Mouse (Mus musculus) left cerebral cortex, adult 2 months (tissue): ENCODE measurements around the gene Ldlrad3. TPM values are rescaled to one million over a fixed set of nuclear protein-coding genes. Genes with fewer than 3 reads are reported as not detected.

Experiments
- DNase-seq, 2 experiments: peaks; one replicate each; pipeline ENCODE4 v3.0.0; 2021 to 2022; ENCODE audit warnings: low spot score in 2 of 2, mixed read lengths in 1 of 2; ENCODE audit errors: extremely low spot score in 1 of 2
- H3K27ac ChIP-seq: fragments of 200-600 bp; 2 replicates; pipeline ENCODE4 v1.8.1; 2022
- H3K4me3 ChIP-seq: fragments of 200-600 bp; 2 replicates; pipeline ENCODE4 v1.8.1; 2022
- CTCF ChIP-seq: fragments of 200-600 bp; IDR thresholded peaks from 2 replicates; pipeline ENCODE4 v1.8.1; 2022; ENCODE audit warnings: antibody characterized with exemption, mild to moderate bottlenecking, moderate library complexity
- intact Hi-C: fragments of 180-260 bp; cut with DNase I; formaldehyde crosslinking; loops from one replicate; pipeline ENCODE4 v1.15.1; 2025
- long read RNA-seq, 2 experiments: library from polyadenylated mRNA; stranded (forward); transcript quantifications; one replicate each; pipeline ENCODE4 v2.0.0; 2021; ENCODE audit warnings: borderline mapping rate in 2 of 2
- total RNA-seq, 2 experiments: library from RNA; stranded (reverse); gene quantifications; 2 replicates each; pipeline ENCODE4 v1.2.3; 2021

Ldlrad3 gene
- 10 to 100 TPM in 1 of 2 experiments, 1 to 10 TPM in 1; 9.1 to 10.3 TPM for total RNA-seq
- long read RNA-seq, experiment 1, transcript Ldlrad3-201 (6 exons, 3,833 nt), result major isoform, 14 of 19 reads
- long read RNA-seq, experiment 1, partial matches to known transcripts, result 2 of 19 reads
- long read RNA-seq, experiment 1, other reads (novel, unspliced or antisense), result 2 of 19 reads
- long read RNA-seq, experiment 2, transcript Ldlrad3-201 (6 exons, 3,833 nt), result major isoform, 11 of 14 reads
- long read RNA-seq, experiment 2, partial matches to known transcripts, result 1 of 14 reads
- long read RNA-seq, experiment 2, other reads (novel, unspliced or antisense), result 1 of 14 reads

DNA sequence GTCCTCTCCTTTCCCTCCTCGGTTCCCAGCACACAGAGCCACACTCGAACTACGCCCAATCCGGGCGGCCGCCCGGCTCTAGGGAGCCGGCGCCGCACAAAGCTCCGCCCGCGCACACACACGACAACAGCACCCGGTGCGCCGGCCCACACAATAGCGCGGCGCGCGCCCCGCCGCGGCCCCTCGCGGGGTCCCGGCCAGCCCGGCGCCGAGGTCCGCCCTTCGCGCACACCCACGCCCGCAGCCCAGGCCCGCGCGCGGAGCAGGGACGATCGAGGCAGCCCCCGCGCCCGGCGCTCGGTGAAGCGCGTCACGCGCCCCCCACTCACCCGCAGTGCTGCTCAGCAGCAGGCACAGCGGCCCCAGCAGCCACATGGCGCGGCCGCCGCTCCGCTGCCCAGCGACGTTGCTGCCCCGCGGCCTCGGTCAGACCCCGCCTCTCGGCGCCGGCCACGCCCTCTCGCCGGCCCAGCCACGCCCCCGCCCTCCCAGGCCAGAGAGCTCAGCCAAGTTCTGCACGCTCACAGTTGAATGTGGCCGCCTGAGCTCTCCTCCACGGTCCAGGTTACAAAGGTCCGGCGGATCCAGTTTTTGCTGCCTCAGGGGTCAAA, at the start of gene Ldlrad3:
Gene Ldlrad3, minus strand, starts transcription at position 435 of the 611 bp plus-strand sequence.
- peak within 1 kb of the TSS; percentile 89 for H3K27ac ChIP-seq
- intact Hi-C loops, result loop anchor here (5.0 kb wide), 5 partner anchors 54 to 266 kb away; partner anchors contain the start of gene Fjx1
- DNase-seq, result peak; percentile 82 to 84
- no peak for TF ChIP-seq CTCF
- H3K4me3 ChIP-seq, result peak within 1 kb of the TSS; percentile 61

DNA sequence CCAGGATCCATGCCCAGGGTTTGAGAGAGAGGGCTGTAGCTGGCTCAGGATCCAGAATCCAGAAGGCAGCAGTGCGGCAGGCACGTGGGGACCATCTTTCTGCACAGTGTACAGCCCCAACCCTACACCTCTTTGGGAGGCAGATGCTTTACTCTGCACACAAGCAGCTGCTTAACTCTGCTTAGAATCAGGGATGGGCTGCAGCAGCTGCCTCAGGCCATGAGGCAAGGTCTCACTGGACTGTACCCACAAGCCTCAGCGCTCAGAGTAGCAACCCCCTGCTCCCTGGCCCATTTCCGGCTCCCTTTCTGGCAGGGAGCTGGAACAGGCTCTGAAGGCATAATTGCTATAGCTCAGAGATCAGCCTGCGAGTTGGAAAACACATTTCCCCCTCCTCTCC, 45.3 kb upstream of the Ldlrad3 start:
- intact Hi-C loops, result no loop called here
- Histone ChIP-seq H3K27ac (no peak overlapping the region), H3K4me3 (no peak overlapping the region)
- no peak for TF ChIP-seq CTCF
- no peak for DNase-seq

DNA sequence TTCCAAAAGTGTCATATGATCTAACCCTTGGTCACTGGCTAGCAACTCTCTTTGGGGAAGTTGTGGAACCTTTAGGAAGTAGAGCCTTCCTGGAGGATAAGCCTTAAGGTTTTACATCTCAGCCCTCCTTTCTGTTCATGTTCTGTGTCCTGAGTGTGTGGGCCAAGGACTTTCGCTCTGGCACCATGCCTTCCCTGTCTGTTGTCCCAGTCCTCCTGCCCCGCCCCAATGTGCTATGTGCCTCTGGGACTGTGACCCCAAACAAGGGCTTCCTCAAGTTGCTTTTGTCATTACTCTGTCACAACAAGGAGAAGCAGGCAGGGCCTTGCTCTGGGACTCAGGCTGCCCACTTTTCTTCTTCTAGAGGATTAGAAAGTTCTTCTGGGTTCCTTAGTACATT, 42.9 kb upstream of the Ldlrad3 start:
- intact Hi-C loops, result no loop called here
- no peak for TF ChIP-seq CTCF

DNA sequence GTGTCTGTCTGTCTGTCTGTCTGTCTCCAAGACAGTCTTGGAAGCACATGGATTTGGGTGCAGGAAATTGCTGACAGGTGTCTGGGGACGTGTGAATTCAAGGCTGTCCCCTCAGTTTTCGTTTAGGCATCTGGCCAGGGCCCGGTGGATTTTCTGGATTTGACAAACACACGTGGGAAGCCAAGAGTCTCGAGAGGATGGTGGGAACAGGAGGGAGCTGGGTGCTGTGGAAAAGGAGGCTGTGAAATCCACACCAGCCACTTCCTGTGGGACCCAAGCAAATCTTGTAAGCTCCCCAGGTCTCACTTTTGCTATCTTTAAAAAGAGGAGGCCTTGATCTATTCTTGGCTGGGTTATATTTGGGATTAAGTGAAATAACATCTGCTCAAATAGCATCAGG, 42.1 kb upstream of the Ldlrad3 start:
- intact Hi-C loops, result no loop called here
- TF ChIP-seq CTCF, result no peak
- no peak for DNase-seq
- Histone ChIP-seq H3K4me3 (no peak overlapping the region), H3K27ac (no peak overlapping the region)

More for the DNA sequence above, 42.9 kb upstream of the Ldlrad3 start:
- no peak for DNase-seq
- Histone ChIP-seq H3K4me3 (no peak overlapping the region), H3K27ac (no peak overlapping the region)

DNA sequence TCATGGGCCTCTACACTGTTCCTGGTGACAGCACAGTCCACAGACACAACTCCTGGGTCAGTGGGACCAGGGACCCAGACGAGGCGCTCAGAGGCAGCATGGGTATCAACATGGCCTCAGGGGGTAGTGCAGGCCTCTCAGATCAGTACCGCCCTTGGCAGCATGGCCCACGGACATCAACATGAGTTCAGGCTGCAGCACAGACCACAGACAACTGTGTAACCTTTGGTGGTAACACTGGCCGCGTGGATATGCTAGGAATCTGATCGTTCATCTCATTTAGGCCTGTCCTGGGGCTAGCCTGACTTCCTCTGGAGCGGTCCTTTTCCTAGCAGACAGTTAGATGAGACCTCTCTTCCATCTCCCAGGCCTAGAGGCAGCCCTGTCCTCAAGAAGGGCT, 41.7 kb upstream of the Ldlrad3 start:
- Histone ChIP-seq H3K27ac (no peak overlapping the region), H3K4me3 (no peak overlapping the region)
- intact Hi-C loops, result no loop called here
- DNase-seq, result no peak
- TF ChIP-seq CTCF, result no peak

DNA sequence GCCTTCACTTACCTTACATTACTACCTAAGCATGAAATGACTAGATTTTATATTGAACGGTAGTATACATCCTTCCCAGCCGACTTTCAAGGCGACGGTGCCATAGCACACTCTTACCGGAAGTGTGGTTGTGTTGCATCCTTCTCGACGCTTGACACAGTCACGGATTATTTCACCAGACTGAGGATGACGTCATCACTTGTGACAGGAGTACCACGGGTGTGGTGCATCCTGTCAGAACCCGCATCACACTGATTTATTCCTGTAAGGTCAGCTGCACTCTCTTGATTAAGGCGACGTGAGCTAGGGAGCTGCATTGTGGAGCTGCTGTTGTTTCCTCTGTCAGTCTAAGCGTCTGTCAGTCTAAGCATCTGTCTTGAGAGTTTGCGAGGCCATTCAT, 40.1 kb upstream of the Ldlrad3 start:
- no peak for DNase-seq
- no peak overlapping the region for H3K27ac ChIP-seq
- intact Hi-C loops, result no loop called here
- H3K4me3 ChIP-seq, result no peak overlapping the region
- no peak for TF ChIP-seq CTCF

DNA sequence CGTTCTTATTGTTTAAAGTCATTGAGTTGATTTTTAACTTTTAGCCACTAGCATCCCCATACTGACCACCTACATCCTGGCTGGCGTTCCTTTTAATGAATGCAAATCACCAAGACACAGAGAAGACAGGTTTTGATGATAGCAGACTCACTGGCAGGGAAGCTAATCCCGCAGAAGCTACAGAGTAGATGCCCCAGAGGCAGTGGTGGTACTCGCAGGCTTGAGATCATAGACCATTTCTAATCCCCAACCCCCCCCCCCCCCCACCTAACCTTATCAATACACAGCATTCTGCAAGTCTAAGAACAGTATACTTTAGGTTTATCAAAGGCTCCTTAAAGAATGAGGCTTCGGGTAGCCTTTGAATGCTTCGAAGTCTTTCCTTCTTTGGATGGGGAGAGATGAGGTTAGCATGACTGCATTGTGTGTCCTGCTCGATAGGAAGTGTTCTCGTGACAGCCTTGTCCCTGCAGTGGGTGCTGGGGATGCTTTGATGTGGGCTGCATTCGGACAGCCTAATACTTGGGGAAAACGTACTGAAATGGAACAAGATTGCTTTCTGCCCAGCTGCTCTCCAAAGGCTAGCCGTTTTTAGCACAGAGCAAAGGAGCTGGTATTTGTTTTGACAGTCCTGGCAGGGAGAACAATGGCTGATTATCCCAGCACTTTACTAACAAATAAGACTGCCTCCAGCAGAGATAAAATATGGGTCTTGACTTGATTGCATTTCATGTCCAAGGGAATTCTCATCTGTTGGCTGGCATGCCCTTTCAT, 37.4 kb upstream of the Ldlrad3 start:
- TF ChIP-seq CTCF, result no peak
- peak overlapping the region; percentile 56 for H3K27ac ChIP-seq
- no peak for DNase-seq
- H3K4me3 ChIP-seq, result no peak overlapping the region
- intact Hi-C loops, result no loop called here

DNA sequence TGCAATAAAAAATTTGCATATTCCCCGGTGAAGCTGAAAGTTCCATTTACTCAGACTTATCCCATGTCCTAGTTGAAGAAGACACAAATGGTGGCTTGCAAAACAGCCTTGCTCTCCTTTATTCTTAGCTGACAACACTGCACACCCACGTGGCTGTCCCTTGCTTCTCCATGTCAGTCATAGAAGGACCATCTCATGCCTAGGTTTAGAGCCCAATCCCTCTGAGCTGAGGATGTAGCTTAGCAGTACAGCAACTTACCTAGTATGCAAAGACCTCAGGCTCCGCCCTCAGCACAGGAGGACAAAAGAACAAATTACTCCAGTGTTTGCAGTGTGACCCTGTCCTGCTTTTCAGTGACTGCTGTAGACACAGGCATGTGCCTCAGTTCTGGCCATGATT, 36.6 kb upstream of the Ldlrad3 start:
- intact Hi-C loops, result no loop called here
- no peak for TF ChIP-seq CTCF
- Histone ChIP-seq H3K27ac (no peak overlapping the region), H3K4me3 (no peak overlapping the region)
- no peak for DNase-seq

DNA sequence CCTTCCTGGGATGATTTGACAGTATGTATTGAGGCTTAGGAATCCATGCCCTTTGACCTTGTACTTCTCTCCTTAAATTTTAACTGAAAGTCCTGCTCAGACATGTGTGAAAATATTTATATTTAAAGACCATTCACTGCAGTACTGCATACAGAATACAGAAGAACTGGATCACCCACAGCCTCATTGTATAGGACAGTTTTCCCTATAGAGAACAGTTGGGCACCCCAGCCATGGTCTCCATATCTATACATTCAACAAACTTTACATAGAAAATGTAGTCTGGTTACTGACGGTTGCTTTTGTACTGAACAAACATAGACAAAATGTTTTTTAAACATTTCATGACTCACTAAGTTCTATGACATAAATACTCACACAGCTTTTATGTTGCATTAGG, 30.6 kb upstream of the Ldlrad3 start:
- intact Hi-C loops, result no loop called here
- DNase-seq, result no peak
- TF ChIP-seq CTCF, result no peak
- Histone ChIP-seq H3K27ac (no peak overlapping the region), H3K4me3 (no peak overlapping the region)

DNA sequence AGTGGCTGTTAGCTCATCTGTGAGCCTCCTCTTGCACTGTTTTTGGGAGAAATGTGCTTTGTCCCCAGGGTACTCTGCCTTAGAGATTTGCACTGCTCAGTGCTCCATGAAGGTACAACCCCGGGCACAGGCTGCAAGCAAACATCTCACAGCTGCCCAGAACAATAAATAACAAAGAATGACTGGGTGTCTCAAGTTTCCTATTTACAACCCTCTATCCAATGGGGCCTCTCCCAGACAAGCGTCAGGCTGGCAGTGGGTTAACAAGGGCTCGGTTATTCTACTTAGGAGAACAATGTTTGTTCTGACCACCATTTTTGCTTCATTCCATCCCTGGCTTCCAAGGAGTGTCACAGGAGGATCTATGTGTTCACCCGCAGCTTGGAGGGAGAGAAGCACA, 25.9 kb upstream of the Ldlrad3 start:
- Histone ChIP-seq H3K27ac (no peak overlapping the region), H3K4me3 (no peak overlapping the region)
- DNase-seq, result no peak
- intact Hi-C loops, result no loop called here
- TF ChIP-seq CTCF, result no peak

DNA sequence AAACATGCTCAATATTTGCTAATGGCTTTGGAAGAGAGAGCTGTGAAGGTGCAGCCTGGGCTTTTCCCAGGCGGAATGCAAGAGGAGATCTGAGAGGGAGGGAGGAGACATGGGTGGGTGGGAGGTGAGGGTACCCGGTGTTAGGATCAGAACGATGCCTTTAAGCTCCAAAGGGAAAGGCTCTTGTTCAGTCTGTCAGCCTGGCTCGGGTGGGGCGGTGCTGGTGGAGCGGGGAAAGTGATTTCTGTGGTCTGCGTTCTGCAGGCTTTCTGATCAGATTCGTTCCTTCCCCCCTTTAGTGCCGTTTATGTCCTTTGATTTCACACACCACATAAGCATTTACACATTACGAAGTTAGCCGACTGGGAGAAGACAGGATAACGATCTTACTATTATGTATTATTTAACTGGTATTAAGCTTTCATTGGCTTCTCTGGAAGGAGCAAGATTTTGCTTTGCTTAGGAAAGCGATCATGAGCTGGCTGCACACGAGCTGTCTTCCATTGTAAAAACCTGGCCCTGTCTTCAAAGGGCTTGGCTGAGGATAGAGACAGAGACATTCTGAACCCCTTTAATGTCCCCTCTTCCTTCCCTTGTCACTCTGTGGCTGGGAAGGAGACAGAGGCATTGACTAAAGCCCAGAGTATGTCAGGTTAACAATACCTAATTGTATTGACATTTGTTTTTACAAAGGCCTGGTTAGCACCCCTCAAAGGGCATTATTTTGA, 19.7 kb upstream of the Ldlrad3 start:
- intact Hi-C loops, result no loop called here
- Histone ChIP-seq H3K27ac (no peak overlapping the region), H3K4me3 (peak overlapping the region; percentile 7; the same call in 1 of the 2 replicates)
- TF ChIP-seq CTCF, result no peak
- no peak for DNase-seq

DNA sequence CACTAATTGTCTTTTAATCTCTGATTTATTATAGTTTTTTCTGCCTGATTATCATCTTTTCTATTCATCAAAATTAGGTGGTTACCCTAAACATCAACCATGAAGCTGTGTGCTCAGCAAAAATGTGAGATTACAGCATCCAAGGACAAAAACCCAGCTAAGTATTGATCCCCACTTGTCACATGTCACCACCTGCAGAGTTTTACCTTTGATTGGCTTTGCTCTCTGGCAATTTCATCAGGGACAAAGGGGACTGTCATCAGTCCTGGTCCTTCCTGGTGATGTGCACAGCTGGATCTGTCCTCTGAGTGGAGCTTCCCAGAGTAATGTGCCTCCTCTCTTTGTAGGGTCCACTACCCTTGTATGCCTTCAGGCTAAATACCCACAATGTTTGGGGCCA, 17.3 kb upstream of the Ldlrad3 start:
- Histone ChIP-seq H3K27ac (no peak overlapping the region), H3K4me3 (no peak overlapping the region)
- DNase-seq, result no peak
- no peak for TF ChIP-seq CTCF
- intact Hi-C loops, result no loop called here
